Mouse (Mus musculus) cortical plate, adult 2 months (tissue): ENCODE measurements around the gene Dclre1c.

Source experiments
- CTCF ChIP-seq: fragments of 200-500 bp; IDR thresholded peaks from 2 replicates; pipeline ENCODE4 v1.5.1; 2011; ENCODE audit warnings: mild to moderate bottlenecking, control low read depth, low read length; ENCODE audit not compliant: insufficient read depth; ENCODE audit errors: extremely low read depth
- POLR2A ChIP-seq: fragments of 200-500 bp; IDR thresholded peaks from 2 replicates; pipeline ENCODE4 v1.6.1; 2011; ENCODE audit warnings: mild to moderate bottlenecking, low read length, control low read depth; ENCODE audit not compliant: insufficient read depth; ENCODE audit errors: extremely low read depth

DNA sequence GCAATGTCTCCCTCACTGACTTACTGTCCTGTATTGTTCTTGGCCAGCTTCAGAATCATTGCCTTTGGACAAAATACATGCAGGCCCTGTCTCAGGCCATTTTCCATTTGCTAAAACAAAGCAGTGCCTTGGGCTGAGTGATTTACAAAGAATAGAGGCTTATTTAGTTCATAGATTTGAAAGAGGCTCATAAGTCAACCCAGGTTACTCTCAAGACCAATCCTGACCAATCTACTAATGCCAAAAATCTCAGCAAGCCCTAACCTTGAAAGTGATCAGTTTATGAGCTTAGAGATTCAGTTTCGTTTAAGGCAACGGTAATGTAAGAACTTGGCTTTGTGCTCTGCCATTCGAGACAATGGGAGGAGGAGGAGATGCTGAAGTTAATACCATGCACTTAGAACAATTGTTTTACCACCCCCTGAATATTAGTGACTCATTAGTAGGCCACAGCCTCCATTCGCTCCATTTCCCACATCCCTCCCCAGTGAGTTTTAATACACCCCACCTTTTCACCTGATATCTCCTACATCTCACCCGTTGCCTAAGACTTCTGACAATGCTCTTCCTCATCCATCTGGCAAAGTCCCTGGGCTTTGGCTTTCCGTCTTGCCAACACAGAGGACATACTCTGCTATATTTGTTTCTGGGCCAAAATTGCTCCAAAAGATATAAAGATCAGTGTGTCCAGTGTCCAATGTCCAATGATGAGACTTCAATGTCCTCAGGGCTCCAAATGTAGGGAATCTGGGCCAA is 36.6 kb upstream of the Dclre1c start:
- no peak for TF ChIP-seq CTCF
- no peak for TF ChIP-seq POLR2A
